Mouse (Mus musculus): ENCODE results near the gene Efcab2. TPM values are rescaled to one million over a fixed set of nuclear protein-coding genes. Genes with fewer than 3 reads are reported as not detected.
A peak's percentile ranks its signal among the peaks of the same experiment; 100 is the strongest.

Gene Efcab2
- polyA plus RNA-seq, 1 experiment from 2014 or later: 6.6 TPM

- no peaks in the 10 kb centered on the region for H3K36me3 ChIP-seq (ENCODE audit: control insufficient read depth, insufficient read depth, low read length)
- H3K4me2 ChIP-seq (ENCODE audit: low read depth, low read length): no peak overlapping the region
- H3K4me1 ChIP-seq (ENCODE audit: control insufficient read depth, insufficient read depth, low read length): peaks cover 5% of the 10 kb centered on the region; the same call in 1 of the 2 replicates
- H3K4me3 ChIP-seq (replicated peaks; ENCODE audit: low read length): no peak overlapping the region
- no peaks in the 10 kb centered on the region for H3K27me3 ChIP-seq (ENCODE audit: control insufficient read depth, insufficient read depth, low read length)
- no peak overlapping the region for H3K27ac ChIP-seq (ENCODE audit: low read length)
- no peak for ATAC-seq (ENCODE audit: insufficient read depth, low FRiP score)
- 82% methylated on average over 4 of the region's 4 CpGs for WGBS
- no peak overlapping the region for H3K9ac ChIP-seq (ENCODE audit: low read length)
- no peaks in the 10 kb centered on the region for H3K9me3 ChIP-seq (replicated peaks; ENCODE audit: control insufficient read depth, low read length)
Observed at GRCm38 (mm10) chr1:178372681-178373080, 33.2 kb upstream of the Efcab2 start.

GRCm38 (mm10) chr1:178375381-178375780 lies 30.5 kb upstream of the Efcab2 start:
- Histone ChIP-seq H3K4me1 (ENCODE audit: control insufficient read depth, insufficient read depth, low read length) (no peaks in the 10 kb centered on the region), H3K36me3 (ENCODE audit: control insufficient read depth, insufficient read depth, low read length) (no peaks in the 10 kb centered on the region), H3K4me3 (replicated peaks; ENCODE audit: low read length) (no peak overlapping the region), H3K27me3 (ENCODE audit: control insufficient read depth, insufficient read depth, low read length) (no peaks in the 10 kb centered on the region), H3K9ac (ENCODE audit: low read length) (no peak overlapping the region), H3K27ac (ENCODE audit: low read length) (no peak overlapping the region), H3K9me3 (replicated peaks; ENCODE audit: control insufficient read depth, low read length) (no peaks in the 10 kb centered on the region), H3K4me2 (ENCODE audit: low read depth, low read length) (no peak overlapping the region)
- ATAC-seq (ENCODE audit: insufficient read depth, low FRiP score): no peak

- Histone ChIP-seq H3K27ac (ENCODE audit: low read length) (no peak overlapping the region), H3K9me3 (replicated peaks; ENCODE audit: control insufficient read depth, low read length) (no peaks in the 10 kb centered on the region), H3K27me3 (ENCODE audit: control insufficient read depth, insufficient read depth, low read length) (no peaks in the 10 kb centered on the region), H3K36me3 (ENCODE audit: control insufficient read depth, insufficient read depth, low read length) (no peaks in the 10 kb centered on the region), H3K4me3 (replicated peaks; ENCODE audit: low read length) (no peak overlapping the region), H3K4me1 (ENCODE audit: control insufficient read depth, insufficient read depth, low read length) (no peaks in the 10 kb centered on the region), H3K9ac (ENCODE audit: low read length) (no peak overlapping the region), H3K4me2 (ENCODE audit: low read depth, low read length) (no peak overlapping the region)
- peak; percentile 37; the same call in 1 of the 2 replicates for ATAC-seq (ENCODE audit: insufficient read depth, low FRiP score)
- 83% methylated on average over 2 of the region's 2 CpGs for WGBS
Observed at GRCm38 (mm10) chr1:178376061-178376460, 29.8 kb upstream of the Efcab2 start.

GRCm38 (mm10) chr1:178376907-178377306 lies 29.0 kb upstream of the Efcab2 start:
- no peak overlapping the region for H3K4me3 ChIP-seq (replicated peaks; ENCODE audit: low read length)
- no peaks in the 10 kb centered on the region for H3K4me1 ChIP-seq (ENCODE audit: control insufficient read depth, insufficient read depth, low read length)
- no peak overlapping the region for H3K9ac ChIP-seq (ENCODE audit: low read length)
- H3K9me3 ChIP-seq (replicated peaks; ENCODE audit: control insufficient read depth, low read length): no peaks in the 10 kb centered on the region
- H3K27ac ChIP-seq (ENCODE audit: low read length): no peak overlapping the region
- ATAC-seq (ENCODE audit: insufficient read depth, low FRiP score): no peak
- no peak overlapping the region for H3K4me2 ChIP-seq (ENCODE audit: low read depth, low read length)
- WGBS: 62% methylated on average over 2 of the region's 2 CpGs
- no peaks in the 10 kb centered on the region for H3K36me3 ChIP-seq (ENCODE audit: control insufficient read depth, insufficient read depth, low read length)
- H3K27me3 ChIP-seq (ENCODE audit: control insufficient read depth, insufficient read depth, low read length): no peaks in the 10 kb centered on the region

- Histone ChIP-seq H3K9me3 (replicated peaks; ENCODE audit: control insufficient read depth, low read length) (no peaks in the 10 kb centered on the region), H3K27me3 (ENCODE audit: control insufficient read depth, insufficient read depth, low read length) (no peaks in the 10 kb centered on the region), H3K36me3 (ENCODE audit: control insufficient read depth, insufficient read depth, low read length) (no peaks in the 10 kb centered on the region), H3K4me3 (replicated peaks; ENCODE audit: low read length) (no peak overlapping the region), H3K4me1 (ENCODE audit: control insufficient read depth, insufficient read depth, low read length) (no peaks in the 10 kb centered on the region), H3K4me2 (ENCODE audit: low read depth, low read length) (no peak overlapping the region), H3K9ac (ENCODE audit: low read length) (no peak overlapping the region), H3K27ac (ENCODE audit: low read length) (no peak overlapping the region)
- ATAC-seq (ENCODE audit: insufficient read depth, low FRiP score): no peak
- WGBS: 69% methylated on average over 3 of the region's 3 CpGs
Observed at GRCm38 (mm10) chr1:178378115-178378514, 27.8 kb upstream of the Efcab2 start.

GRCm38 (mm10) chr1:178379224-178379623 lies 26.7 kb upstream of the Efcab2 start:
- no peak overlapping the region for H3K4me3 ChIP-seq (replicated peaks; ENCODE audit: low read length)
- no peak overlapping the region for H3K4me2 ChIP-seq (ENCODE audit: low read depth, low read length)
- H3K27ac ChIP-seq (ENCODE audit: low read length): no peak overlapping the region
- H3K9me3 ChIP-seq (replicated peaks; ENCODE audit: control insufficient read depth, low read length): no peaks in the 10 kb centered on the region
- WGBS: 84% methylated on average over 1 of the region's 1 CpGs
- no peaks in the 10 kb centered on the region for H3K27me3 ChIP-seq (ENCODE audit: control insufficient read depth, insufficient read depth, low read length)
- no peaks in the 10 kb centered on the region for H3K36me3 ChIP-seq (ENCODE audit: control insufficient read depth, insufficient read depth, low read length)
- no peak for ATAC-seq (ENCODE audit: insufficient read depth, low FRiP score)
- no peak overlapping the region for H3K9ac ChIP-seq (ENCODE audit: low read length)
- H3K4me1 ChIP-seq (ENCODE audit: control insufficient read depth, insufficient read depth, low read length): no peaks in the 10 kb centered on the region

- Histone ChIP-seq H3K27ac (ENCODE audit: low read length) (no peak overlapping the region), H3K9ac (ENCODE audit: low read length) (no peak overlapping the region), H3K36me3 (ENCODE audit: control insufficient read depth, insufficient read depth, low read length) (no peaks in the 10 kb centered on the region), H3K4me3 (replicated peaks; ENCODE audit: low read length) (no peak overlapping the region), H3K4me2 (ENCODE audit: low read depth, low read length) (no peak overlapping the region), H3K9me3 (replicated peaks; ENCODE audit: control insufficient read depth, low read length) (no peaks in the 10 kb centered on the region), H3K4me1 (ENCODE audit: control insufficient read depth, insufficient read depth, low read length) (no peaks in the 10 kb centered on the region), H3K27me3 (ENCODE audit: control insufficient read depth, insufficient read depth, low read length) (no peaks in the 10 kb centered on the region)
- ATAC-seq (ENCODE audit: insufficient read depth, low FRiP score): no peak
Observed at GRCm38 (mm10) chr1:178382165-178382564, 23.7 kb upstream of the Efcab2 start.

- Histone ChIP-seq H3K9me3 (replicated peaks; ENCODE audit: control insufficient read depth, low read length) (no peaks in the 10 kb centered on the region), H3K9ac (ENCODE audit: low read length) (no peak overlapping the region), H3K36me3 (ENCODE audit: control insufficient read depth, insufficient read depth, low read length) (no peaks in the 10 kb centered on the region), H3K4me2 (ENCODE audit: low read depth, low read length) (no peak overlapping the region), H3K4me1 (ENCODE audit: control insufficient read depth, insufficient read depth, low read length) (no peaks in the 10 kb centered on the region), H3K27me3 (ENCODE audit: control insufficient read depth, insufficient read depth, low read length) (no peaks in the 10 kb centered on the region), H3K4me3 (replicated peaks; ENCODE audit: low read length) (no peak overlapping the region), H3K27ac (ENCODE audit: low read length) (no peak overlapping the region)
- 76% methylated on average over 4 of the region's 4 CpGs for WGBS
- ATAC-seq (ENCODE audit: insufficient read depth, low FRiP score): no peak
Observed at GRCm38 (mm10) chr1:178388802-178389201, 17.1 kb upstream of the Efcab2 start.

GRCm38 (mm10) chr1:178389401-178389800 lies 16.5 kb upstream of the Efcab2 start:
- no peaks in the 10 kb centered on the region for H3K4me1 ChIP-seq (ENCODE audit: control insufficient read depth, insufficient read depth, low read length)
- no peaks in the 10 kb centered on the region for H3K9me3 ChIP-seq (replicated peaks; ENCODE audit: control insufficient read depth, low read length)
- H3K9ac ChIP-seq (ENCODE audit: low read length): no peak overlapping the region
- no peak overlapping the region for H3K27ac ChIP-seq (ENCODE audit: low read length)
- no peak for ATAC-seq (ENCODE audit: insufficient read depth, low FRiP score)
- 65% methylated on average over 2 of the region's 2 CpGs for WGBS
- no peaks in the 10 kb centered on the region for H3K36me3 ChIP-seq (ENCODE audit: control insufficient read depth, insufficient read depth, low read length)
- no peak overlapping the region for H3K4me2 ChIP-seq (ENCODE audit: low read depth, low read length)
- no peaks in the 10 kb centered on the region for H3K27me3 ChIP-seq (ENCODE audit: control insufficient read depth, insufficient read depth, low read length)
- no peak overlapping the region for H3K4me3 ChIP-seq (replicated peaks; ENCODE audit: low read length)

- Histone ChIP-seq H3K4me3 (replicated peaks; ENCODE audit: low read length) (no peak overlapping the region), H3K4me1 (ENCODE audit: control insufficient read depth, insufficient read depth, low read length) (no peaks in the 10 kb centered on the region), H3K9ac (ENCODE audit: low read length) (no peak overlapping the region), H3K27me3 (ENCODE audit: control insufficient read depth, insufficient read depth, low read length) (no peaks in the 10 kb centered on the region), H3K27ac (ENCODE audit: low read length) (no peak overlapping the region), H3K9me3 (replicated peaks; ENCODE audit: control insufficient read depth, low read length) (no peaks in the 10 kb centered on the region; the same call in 1 of the 2 replicates), H3K4me2 (ENCODE audit: low read depth, low read length) (no peak overlapping the region), H3K36me3 (ENCODE audit: control insufficient read depth, insufficient read depth, low read length) (no peaks in the 10 kb centered on the region)
- WGBS: 72% methylated on average over 5 of the region's 5 CpGs
- no peak for ATAC-seq (ENCODE audit: insufficient read depth, low FRiP score)
Observed at GRCm38 (mm10) chr1:178392970-178393369, 12.9 kb upstream of the Efcab2 start.

Data from stomach, embryonic 16.5 days (tissue).